Mouse (Mus musculus): ENCODE measurements around the gene Hras.

Hras gene

DNA sequence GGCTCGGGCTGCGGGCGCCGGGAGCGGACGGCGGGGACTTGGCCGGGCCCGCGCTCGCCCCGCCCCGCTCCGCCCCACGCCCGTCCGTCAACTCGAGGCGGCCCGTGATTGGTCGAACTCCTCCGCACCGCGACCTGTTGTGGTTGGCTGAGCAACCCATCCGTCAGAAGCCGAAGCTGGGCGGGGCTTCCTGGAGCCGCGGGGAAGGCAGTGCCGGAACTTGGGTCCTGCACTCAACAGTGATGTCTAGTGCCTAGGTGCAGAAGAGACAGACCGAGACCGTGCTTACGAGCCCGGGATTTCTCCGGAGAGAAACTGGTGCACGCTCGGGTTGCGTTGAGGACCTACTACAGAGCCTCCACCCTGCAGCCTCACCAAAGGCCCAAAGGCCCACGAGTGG is at the start of gene Hras, which contains the start of gene Lrrc56:
Hras (minus strand) TSS at position 58 of the 400 bp plus-strand sequence.
Lrrc56 (plus strand) TSS at position 210 of the 400 bp plus-strand sequence.
- DNase-seq: peak; percentile 99

DNA sequence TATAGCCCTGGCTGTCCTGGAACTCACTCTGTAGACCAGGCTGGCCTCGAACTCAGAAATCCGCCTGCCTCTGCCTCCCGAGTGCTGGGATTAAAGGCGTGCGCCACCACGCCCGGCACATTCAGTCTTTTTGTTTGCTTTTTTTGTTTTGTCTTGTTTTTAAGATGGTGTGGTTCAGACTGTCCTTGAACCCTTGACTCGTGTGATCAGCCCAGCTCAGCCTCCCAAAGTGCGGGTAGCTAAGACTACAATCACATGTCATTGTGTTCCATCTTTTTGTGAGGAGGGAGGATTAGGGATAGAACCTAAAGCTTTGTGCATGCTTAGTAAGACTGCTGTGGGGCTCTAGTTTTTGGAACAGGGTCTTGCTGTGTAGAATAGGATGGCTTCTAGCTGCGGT is 37.7 kb upstream of the Hras start:
- DNase-seq: no peak

DNA sequence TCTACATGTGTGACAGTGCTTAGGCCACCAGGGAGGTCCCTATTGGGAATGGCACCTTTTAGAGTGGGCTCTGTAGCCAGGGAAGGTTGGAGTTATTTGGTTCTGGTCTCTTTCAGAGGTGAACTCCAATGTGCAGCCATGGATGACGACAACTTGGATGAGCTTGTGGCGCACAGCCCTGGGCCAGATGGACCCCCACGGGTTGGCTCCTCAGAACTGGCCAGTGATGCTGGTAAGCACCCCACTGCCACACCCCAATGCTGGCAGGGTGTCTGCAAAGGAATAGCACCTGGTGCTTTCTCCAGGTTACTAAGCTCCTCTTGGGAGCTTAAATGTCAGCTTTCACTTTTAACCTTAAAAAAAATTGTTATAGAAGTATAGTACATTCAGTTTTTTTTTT is 37.3 kb upstream of the Hras start:
- DNase-seq: no peak

DNA sequence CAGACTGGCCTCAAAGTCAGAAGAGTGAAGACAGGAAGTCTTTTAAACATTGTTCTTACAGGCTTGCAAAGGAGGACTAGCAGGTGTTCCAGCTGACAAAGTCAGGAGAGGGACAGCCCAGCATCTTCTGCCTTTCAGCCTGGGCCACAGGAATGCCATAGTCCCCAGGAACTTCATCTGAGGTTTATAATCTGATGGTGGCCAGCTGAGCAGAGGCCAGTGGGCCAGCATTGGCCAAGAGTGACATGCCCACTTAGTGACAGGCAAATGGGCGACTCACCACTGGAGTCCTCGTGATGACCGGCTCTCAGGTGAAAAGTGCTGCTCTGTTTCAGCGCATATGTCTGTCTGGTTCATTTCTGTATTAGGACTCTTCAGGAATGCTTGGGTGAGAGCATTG is 36.8 kb upstream of the Hras start:
- no peak for DNase-seq

DNA sequence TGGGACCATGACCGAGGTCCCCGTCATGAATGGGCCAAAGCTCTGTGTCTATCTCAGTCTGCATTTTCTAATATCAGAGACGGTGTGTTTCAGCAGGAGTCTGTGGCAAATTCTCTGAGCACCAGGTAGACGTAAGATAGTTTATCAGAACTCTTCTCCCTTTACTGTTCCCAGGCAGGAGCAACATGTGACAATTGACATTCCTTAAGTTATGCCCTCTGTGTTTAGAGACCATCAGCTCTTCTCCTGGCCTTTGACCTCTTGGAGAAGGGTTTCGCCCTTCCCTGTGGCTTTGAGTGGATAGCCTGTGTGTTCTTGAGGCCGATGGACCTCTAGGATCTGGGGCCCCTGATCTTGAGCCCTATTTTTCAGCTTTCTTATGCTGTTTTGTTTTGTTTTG is 35.9 kb upstream of the Hras start:
- no peak for DNase-seq

DNA sequence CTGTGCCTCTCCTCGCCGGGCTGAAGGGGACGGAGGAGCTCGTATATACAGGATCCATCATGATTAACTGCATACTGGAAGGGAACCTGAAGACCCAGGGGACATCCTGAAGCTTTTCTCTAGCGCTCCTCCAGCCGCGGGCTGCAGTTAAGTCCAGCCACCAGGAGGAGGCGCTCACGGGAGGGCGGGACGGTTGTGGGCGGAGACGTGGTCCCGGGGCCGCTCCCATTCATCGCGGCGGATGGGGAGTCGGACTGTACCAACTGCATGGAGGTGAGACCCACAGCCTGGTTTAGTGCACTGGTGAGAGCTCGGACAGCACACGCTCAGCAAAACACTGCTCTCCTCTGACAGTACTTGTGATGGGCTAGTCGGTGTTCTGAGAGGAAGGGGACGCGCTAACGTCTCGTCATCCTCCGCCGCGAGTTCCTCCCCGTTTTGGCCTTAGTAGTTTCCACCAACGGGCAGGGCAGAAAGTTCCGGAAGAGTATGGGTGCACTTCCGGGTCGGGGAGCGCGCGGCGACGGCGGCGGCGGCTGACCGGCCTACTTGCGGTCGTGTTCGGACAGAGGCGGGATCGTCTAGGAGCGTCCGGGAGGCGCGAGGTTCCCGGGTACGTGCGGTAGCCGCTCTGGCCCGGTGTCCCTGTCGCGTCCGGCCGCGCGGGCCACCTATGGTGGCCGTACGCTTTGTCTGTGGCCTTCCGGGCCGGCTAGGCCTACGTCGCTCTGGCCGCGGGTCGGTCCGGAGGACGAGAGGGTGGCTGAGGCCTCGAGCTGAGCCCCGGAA is 34.7 kb upstream of the Hras start, which contains the start of gene Phrf1:
Phrf1 (plus strand) TSS at position 506 of the 789 bp plus-strand sequence.
- DNase-seq: peak; percentile 89

DNA sequence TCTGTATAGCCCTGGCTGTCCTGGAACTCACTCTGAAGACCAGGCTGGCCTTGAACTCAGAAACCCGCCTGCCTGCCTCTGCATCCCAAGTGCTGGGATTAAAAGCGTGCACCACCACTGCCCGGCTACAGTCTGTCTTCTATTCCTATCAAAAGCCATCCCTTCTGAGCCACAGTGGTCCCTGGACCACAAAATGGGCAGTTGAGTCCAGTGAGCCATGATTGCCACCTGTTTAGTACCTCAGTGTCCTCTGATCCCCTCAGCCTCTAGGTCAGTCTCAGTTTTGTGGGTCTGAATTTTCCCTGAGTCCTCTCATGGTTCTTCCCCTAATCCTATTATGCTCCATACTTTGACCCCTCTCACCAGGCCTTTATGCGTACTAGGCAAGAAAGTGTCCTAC is 34.0 kb upstream of the Hras start:
- no peak for DNase-seq

DNA sequence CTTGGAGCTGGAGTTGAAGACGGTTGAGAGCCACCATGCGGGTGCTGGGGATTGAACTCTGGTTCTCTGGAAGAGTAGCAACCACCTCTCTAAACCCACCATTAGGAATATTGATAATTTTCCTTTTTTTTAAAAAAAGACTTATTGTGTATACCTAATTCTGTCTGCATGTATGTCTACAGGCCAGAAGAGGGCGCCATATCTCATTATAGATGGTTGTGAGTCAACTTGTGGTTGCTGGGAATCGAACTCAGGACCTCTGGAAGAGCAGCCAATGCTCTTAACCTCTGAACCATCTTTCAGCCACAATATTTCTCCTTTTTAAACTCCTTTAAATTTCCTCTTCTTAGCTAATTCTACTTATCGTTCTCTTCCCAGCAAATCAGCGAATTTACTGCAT is 32.7 kb upstream of the Hras start:
- no peak for DNase-seq

DNA sequence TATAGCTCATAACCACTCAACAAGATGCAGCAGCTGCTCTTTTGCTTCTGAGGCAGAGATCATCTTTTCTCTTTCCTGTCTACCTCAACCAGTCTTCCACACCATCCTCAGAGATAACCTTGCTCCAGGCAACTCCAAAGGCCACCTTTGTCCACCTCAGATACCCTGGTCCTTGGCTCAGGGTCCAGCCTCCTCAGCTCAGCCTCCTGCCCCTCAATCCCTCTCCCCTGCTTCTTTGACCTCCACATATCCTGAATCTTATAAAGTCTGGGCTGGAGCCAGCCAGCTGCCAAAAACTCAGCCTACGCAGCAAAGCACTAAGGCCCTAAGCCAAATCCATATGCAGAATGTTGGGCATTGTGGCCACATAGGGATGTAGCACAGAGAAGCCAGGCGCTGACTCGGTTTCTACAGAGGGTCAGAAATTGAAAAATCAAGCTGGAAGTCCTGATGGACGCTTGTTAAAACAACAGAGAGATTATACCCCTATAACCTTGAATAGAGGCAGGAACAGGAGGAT is 29.0 kb upstream of the Hras start:
- no peak for DNase-seq

DNA sequence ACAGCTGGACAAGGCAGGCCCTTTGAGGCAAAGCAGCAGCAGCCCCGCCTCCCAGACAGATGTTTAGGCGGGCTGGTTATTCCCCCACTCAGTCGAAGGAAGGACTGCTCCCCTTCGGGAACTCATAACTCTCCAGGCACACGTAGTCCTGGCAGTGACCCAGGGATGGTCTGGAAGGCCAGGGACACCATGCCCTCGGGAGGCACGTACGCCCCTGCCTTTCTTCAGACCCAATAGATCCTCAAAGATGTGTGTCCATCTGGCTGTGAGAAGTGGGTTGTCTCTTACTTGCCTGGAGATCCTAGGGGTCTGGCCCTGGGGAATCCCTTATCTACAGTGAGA is 28.3 kb upstream of the Hras start:
- DNase-seq: no peak

DNA sequence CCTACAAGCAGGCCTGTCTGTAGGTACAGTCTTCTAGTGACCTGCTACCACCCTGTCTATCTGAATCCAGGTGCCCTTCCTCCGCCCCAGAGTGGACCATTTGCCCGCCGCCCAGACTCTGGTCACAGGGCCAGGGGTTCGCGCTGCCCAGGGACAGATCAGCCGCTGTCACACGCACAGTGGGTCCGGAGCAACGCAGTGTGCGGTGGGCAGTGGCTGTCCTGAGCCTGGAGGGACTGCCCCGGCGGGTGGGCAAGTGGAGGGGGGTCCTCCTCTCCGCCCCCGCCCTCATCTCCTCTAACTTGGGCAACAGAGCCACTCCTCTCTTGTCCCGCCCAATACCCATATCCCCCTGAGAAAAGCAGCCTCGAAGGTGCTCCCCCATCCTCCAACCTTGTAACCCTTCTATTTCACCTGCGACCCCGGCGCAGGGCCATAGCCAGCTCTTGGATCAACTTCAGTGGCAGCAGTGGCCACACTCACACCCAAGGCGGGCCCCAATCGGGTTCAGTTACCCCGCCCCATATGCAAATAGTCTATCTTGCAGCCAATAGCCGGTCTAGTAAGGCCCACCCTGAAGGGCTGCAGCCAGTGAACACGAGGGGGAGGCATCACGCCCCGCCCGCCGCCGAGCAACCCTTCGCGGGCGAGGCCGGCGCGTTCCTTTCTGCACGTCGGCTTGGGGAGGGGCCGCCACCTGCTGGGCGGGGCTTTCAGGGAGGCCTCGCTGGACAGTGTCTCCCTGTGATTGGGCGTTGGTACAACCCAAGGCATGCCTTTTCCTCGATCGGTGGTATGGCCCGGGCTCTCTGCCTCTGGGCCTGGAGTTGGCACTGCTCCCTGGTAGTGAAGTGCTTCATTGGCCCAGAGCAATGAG is 27.7 kb upstream of the Hras start:
- DNase-seq: peak; percentile 92

DNA sequence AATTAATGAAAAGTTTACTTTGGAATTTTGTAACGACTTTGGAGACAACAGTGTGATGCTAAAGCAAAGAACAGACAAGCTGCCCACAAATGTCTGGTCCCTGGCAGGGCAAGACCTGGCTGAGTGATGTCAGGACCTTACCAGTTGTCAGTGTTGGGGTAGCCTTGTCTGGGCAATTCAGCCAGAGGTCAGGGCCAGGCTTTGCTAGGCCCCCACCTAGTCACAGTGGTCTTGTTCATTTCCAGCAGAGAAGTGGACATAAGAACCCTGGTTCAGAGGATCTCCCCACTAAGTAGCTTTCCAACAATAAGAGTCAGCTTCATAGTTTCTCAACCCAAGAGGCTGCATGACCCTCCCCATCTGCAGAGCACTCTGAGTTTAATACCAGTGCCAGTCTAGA is 26.6 kb upstream of the Hras start:
- DNase-seq: no peak

DNA sequence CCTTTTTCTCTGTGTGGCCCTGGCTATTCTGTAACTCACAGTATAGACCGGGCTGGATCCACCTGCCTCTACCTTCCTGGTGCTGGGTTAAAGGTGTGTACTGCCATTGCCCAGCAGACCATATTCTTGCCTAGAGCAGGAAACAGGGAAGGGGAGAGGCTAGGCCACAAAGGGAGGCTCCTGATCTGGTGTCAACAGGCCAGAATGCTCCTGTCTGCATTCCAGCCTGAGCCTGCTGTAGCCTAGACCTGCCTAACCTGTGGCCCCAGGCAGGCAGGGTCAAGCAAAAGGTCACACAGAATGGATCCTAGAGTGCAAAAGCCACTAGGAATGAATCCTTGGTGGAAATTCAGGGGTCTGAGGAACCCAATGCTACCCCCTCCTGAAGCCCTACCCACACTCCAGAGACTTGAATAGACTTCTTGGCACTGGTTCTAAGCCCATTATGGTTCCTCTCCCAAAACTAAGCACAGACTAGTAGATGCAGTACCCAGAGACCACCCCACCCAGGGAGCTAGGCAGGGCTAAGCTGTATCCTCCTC is 25.8 kb upstream of the Hras start:
- no peak for DNase-seq

DNA sequence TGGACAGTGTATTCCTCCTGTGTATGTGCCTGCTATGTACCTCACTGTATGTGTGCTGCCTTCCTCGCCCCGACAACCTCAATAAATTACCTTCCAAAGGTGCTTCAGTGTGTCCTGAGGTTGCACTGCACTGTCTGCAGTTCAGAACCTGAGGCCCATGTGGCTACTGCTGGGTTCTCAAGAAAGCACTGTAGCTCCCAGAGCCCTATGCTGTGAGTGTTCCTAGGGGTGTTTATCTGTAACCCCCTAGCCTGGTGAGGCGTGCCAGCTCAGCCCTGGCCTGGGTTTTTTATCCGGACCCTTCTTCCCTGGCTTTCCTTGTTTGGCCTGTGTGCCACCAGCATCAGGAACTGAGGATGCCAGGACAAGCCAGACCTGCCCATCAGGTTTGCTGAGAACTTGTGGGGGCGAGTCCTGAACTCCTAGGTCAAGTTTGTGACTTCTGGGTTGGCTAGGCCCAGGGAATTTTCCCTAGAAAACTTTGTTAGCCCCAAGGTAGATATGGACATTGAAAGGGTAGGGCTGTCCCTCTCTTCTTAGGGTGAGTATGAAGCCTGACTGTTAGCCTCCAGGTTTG is 24.8 kb upstream of the Hras start:
- no peak for DNase-seq

DNA sequence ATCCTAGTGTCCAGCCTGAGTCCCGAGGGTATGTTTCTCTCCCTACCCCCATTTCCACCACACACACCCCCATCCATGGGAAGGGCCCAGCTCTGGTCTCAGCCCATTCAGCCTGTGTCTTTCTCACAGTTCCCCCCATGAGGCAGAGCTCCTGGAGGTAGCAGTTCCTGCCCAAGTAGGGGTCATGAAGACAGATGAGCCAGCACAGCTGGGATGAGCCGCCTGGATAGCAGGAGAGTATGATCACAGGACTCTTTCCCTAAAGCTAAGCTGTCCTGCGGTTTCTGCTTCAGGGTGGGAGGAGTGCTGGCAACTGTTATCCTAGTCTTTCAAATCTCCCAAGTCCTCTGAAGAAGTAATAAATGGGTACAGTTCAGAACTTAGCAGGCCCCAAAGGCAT is 24.3 kb upstream of the Hras start:
- DNase-seq: no peak

DNA sequence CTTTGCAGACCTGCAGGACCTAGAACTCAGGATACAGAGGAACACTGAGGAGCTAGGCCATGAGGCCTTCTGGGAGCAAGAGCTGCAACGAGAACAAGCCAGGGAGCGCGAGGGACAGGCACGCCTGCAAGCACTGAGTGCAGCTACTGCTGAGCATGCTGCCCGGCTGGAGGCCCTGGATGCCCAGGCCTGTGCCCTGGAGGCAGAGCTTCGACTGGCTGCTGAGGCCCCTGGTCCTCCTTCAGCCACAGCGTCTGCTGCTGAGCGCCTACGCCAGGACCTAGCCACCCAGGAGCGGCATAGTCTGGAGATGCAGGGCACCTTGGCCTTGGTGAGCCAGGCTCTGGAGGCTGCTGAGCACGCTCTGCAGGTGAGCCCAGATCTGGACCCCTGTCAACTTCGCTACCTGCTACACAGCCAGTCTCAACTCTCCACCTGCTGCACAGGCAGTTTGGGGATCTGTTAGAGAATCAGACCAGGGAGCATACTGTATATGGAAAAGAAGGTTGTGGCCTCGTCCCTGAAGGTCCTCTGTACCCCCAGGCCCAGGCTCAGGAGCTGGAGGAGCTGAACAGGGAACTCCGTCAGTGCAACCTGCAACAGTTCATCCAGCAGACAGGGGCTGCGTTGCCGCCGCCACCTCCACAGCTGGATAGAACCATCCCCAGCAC is 23.7 kb upstream of the Hras start:
- DNase-seq: no peak

DNA sequence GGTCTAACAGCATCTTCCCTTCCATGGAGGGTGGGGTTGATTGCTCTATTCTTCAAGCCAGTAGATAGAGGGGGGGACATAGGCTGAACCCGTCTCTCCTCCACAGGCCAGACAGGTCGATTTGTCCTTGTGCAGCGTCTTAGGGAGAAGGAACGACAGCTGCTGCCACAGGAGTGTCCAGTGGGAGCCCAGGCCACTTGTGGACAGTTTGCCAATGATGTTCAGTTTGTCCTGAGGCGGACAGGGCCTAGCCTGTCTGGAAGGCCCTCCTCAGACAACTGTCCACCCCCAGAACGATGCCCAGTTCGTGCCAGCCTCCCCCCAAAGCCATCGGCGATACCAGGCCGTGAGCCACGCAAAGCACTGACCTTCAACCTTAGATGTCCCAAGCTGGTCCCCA is 23.1 kb upstream of the Hras start:
- DNase-seq: no peak

DNA sequence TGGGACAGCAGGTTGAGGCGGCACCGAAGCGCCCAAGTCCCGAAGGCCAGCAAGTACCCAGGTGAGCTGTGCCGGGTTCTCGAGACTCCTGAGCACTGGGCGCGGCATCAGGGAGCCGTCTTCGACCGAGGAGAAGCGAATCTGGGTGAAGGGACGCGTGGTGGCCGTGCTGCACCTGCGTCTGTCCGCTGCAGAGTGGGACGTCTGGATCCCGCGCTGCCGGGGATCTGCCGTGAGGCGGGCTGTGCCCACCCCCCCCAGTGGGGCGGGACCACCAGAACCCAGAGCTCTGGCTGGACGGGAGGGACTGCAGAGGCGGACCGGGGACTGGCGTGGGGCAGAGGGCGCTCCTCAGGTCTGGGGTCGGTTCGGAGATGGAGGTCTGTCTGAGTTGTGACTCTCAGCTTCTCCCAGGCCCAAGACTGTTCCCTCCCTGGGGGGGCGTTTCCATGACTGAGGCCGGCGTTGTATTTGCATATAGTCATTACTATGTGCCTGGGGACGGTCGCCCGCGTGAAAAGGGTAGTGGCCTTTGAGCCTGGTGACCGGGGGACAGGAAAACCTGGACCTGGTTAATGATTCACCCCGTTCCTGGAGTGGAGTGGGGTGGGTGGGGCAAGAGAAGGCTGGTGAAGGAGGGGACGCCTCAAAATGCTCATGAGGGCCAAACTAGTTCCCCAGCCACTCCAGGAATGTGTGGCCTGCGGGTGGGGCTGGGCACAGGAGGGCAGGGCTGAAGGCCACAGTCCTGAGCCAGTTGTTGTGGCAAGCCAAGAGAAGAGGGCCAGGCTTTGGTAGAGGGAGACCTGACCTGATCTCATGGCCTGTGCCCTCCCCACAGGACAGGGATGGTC is 22.3 kb upstream of the Hras start:
- no peak for DNase-seq

DNA sequence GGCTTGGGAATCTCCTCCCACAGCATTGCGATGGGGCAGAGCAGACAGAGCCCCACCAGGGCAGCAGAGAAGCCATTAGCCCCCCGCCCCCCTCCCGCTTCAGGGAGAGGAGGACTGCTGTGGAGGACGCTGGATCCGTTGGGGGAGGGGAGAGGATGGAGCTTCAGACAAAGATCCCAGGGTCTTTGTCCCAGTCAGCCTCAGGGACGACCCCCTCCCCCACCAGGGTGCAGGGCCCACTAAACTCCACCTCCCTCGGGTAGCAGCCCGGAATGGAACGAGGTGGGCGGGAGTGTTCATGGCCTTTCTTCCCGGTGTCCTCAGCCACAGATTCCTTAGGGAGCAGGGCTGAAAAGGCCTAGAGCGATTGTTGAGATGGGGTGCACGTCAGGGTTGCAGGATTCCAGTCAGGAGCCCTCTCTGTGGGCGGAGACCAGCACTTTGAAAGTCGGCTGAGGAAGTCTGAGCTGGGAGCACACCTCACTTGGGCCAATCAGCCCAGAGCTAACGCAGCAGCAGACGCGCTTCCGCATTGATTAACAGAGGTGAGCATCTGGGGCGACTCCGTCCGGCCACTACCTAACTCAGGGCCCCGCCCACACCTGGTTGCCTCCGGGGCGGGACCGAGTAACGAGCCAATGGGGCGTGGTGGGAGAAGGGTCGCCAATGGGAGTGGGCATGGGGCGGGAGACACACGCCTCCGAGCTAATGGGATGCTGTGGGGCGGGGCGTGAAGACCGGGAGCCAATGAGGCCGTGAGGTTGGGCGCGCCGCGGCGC is 21.5 kb upstream of the Hras start, which contains the start of gene Rassf7:
Rassf7 (plus strand) TSS at position 760 of the 779 bp plus-strand sequence.
- DNase-seq: peak; percentile 76

DNA sequence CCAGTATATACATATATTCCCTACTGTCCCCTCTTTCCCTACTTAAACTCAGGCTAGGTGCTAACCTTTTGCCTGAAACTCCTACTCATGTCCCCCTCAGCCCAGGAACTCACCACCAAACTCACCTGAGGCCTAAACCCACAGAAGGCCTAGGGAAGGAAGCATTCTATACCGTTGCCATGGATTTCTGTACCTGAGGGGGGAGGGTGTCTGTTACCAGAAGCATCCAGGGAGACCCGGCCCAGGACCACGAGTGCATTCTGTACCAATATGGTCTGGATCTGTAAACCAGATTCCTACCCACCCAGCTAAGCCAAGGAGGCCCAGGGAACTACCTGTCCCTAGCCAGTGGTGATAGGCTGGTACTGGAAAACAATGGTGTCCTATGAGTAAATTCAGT is 20.5 kb upstream of the Hras start:
- no peak for DNase-seq
